Mouse (Mus musculus) lung, postnatal 14 days (tissue): ENCODE measurements around the gene Ampd3.

ENCODE experiments used
- DNase-seq: peaks from one replicate; pipeline ENCODE4 v3.0.0; 2021

The Ampd3 gene

DNA sequence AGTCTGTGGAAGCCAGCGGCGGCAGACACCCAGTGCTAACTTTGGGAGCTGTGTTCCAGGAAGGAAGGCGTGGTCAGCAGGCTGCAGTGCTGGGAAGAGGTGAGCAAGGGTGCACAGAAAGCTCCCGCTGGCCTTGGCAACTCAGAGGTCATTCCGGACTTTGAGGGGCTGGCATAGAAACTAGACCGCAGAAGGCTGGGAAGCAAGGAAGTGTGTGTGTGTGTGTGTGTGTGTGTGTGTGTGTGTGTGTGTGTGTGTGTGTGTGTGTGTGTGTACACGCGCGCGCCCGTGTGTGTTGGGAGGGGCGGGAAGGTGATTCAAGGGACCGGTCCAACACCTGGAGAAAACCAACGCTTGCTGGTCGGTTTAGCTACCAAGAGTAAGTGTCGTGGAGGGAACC is at the start of gene Ampd3:
Gene Ampd3, plus strand, starts transcription at position 206 of the 400 bp plus-strand sequence.
- DNase-seq, result no peak

DNA sequence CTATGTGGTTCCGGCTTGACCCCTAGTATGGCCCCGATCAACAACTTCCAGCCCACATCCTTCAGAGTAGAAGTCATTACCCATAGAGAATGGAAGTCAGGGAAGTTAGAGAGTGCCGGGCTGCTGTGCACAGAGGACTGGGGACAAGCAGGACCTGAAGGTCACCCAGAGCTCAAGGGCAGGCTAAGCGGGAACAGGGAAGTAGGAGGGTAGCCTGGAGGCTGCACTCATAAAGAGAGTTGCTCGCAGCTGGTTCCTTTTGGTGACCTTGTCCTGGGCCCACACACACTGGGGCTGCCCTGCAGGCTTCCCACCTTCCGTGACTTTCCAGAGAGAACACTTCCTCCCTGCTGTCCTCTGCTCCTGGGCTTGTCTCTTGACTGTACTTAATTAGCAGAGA is 49.5 kb upstream of the Ampd3 start:
- DNase-seq, result no peak

DNA sequence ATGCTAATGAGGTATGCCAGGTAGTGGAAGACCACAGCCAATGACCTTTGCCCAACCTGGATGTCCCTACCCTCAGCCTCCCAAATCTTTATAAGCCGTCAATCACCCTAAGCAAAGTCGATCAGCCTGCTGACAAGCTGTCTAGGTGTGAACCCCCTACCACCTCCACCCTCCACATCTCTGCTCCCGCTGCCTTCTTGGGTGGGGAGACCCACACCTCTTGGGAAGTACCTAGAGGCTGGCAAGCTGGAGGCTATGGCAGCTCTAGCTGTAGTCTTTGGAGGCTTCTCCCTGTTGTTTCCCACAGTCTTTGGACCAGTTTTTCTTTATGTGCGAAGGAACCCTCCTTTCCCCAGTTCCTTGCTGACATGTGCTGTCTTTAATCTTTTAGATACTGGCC is 48.1 kb upstream of the Ampd3 start:
- DNase-seq, result no peak

DNA sequence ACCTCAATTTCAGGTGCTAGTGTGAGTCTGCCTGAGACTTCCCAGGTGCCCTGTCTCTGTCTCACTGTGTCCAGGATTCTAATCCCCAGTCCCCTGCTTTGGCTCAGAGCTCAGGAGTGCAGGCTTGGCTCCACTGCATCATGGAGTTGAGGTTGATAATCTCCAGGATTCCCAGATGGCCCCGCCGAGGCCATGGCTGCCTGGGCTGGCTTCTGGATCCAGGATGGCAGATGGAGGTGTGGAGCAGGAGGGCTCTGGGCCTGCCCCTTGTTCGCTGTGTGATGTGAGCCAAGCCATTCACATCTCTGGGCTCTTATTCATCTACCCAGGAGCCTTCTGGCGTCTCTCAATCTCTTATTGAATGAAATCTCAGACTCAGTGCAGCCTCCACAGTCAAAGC is 45.8 kb upstream of the Ampd3 start:
- DNase-seq, result no peak

DNA sequence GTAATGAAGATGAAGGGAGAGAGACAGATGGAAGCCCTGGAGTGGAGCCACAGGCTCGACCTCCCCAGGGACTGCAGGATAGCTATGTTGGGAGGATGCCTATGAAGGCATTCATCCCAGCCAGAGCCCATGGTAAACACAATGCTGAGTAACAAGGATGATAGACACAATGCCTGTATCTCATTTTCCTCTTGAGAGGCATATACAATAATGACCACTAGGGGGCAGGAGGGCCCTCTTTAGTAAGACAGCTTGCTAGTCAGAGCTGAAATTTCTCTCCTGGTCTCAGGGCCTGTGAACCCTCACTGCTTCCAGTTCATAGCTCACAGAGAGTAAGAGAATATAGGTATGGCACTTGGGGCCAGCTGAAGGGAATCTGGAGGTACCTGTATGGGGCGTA is 41.0 kb upstream of the Ampd3 start:
- peak; percentile 72 for DNase-seq

DNA sequence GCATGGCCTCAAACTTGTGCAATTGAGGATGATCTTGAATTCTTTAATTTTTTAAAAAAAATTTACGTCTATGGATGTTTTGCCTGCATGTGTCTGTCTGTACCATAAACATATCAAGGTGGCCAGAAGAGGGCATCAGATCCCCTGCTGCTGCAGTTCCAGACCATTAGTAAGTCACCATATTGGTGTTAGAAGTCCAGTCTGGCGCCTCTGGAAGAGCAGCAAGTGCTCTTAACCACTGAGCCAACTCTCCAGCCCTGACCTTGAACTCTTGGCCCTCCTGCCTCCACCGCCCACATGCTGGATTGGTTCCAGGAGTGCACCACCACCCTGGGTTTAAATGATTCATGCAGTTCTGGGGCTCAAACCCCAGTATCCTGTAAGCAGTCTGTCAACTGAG is 39.1 kb upstream of the Ampd3 start:
- DNase-seq, result peak; percentile 60

DNA sequence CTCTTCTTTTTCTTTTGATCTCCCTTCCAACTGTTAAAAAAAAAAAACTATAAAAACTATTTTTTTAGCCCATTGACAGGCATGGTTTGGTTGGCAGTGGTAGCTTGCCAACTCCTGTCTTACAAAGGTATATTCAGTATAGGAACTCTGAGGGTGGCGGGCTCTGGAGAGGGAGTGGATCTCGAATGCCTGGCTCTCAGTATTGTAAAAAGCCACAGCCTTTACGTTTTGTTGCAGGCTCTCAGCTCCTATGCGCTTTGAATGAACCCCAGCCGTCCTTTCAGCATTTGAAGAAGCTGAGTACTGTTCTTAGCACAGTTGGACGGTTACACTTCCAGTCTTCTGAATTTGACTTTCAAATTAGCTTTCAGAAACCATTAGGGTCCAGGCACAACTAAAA is 38.7 kb upstream of the Ampd3 start:
- no peak for DNase-seq

DNA sequence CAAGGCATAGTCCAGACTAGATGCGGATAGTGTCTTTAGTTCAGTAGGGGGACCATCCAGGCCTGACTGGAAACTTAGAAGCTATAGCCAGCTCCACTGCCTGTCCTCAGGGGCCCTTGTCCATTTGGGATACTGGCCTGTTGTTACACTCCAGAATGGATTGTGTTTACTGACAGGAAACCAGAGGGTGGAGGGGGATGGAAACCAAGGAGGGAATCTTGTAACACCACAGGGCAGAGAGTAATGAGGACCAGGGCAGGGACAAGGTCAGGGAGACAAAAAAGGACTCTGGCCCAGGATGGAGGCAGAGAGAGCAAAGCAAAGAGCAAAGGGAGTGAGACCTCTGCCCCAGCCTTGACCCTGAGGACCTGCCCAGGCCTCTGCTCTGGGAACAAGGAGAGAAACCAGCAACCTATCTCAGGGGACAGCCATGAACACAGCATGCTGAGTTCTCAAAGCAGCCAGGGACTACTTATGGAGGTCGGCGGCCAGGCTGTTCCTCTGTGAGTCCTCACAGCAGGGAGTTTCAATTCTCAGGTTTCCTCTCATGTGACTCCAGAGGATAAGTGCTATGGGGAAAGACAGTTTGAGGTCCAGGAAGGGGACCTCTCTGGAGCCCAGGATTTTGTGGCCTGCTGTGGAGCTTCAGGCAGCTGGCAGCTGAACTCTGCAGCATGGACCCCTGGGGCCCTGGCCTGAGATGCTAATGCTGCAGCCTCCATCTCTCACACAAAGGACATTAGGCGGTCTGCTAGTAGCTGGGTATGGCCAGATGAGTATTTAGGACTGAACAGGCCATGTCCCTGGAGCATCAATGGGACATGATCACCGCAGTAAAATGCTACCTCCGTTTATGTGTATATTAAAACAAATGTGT is 36.7 kb upstream of the Ampd3 start:
- no peak for DNase-seq

DNA sequence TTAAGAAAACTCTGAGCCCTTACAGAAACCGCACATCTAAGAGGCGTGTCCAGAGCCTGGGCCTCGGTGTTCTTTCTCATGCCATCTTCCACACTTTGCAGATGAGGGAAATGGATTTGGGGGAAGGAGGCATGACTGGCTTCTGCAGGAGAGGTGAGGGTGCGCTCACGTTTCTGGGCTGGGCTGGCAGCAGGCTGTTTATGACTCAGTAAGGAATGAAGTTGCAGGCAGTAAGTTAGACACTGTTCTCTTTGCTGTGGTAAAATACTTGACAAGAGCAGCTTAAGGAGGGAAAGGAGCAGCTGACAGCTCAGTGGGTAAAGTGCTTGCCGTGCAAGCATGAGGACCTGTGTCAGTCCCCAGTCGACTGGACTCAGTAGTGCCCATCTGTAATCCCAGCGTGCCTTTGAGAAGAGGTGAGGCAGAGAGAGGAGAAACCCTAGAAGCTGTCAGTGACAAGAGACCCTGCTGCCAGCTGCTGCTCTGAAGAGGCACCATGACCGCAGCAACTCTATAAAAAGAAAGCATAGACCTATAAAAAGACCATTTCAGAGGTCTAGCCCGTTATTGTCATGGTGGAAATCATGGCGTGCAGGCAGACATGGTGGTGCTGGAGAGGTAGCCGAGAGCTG is 35.9 kb upstream of the Ampd3 start:
- no peak for DNase-seq

DNA sequence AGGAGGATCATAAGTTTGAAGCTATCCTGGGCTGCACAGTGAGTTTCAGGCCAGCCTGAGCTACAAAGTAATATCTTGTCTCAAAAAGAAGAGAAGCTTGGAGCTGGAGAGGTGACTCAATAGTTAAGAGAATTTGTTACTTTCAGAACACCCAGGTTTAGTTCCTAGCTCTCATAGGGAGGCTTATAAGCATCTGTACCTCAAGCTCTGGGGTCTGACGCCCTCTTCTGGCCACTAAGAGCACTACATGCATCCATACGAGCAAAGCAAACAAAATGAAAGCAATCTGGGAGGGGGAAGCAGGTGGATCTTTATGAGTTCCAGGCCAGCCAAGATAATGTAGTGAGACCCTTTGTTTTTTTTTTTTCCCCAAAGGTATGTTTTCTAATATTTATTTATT is 31.1 kb upstream of the Ampd3 start:
- DNase-seq, result no peak

DNA sequence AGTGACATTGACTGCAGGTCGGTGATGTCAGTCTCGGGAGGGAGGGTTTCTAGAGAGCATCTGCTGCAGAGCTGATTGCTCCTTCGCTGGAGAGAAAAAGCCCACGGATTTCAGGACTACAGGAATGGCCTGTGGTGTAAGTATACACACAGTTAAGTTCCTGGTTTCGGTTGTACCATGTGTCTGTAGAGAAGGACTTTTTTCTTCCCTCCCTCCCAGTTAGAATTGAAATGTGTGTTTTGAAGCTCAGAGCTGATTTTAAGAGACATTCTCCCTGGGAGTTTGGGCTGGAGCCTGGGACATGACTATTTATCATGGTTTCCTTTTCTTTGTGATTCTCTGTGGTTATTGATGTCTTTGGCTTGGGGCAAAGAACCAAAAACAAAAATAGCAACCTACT is 28.2 kb upstream of the Ampd3 start:
- no peak for DNase-seq

DNA sequence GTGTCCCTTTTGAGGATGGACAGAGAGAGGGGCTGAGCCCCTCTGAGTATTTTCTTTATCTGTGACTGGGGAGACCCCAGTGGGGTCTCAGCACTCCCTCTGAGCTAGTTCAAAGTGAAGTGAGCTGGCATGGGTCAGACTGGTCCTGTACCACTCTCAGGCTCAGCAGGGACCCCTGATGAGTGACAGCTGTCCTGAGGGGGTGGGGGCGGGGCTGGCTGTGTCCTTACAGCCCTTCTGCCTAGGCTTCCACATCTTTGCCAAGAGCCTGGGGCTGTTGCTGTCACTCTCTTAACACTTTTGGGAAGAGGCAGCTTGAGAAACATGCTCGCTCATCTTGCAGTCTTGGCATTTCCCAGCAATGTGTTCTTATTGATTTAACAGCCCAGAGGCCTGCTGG is 27.8 kb upstream of the Ampd3 start:
- DNase-seq, result no peak

DNA sequence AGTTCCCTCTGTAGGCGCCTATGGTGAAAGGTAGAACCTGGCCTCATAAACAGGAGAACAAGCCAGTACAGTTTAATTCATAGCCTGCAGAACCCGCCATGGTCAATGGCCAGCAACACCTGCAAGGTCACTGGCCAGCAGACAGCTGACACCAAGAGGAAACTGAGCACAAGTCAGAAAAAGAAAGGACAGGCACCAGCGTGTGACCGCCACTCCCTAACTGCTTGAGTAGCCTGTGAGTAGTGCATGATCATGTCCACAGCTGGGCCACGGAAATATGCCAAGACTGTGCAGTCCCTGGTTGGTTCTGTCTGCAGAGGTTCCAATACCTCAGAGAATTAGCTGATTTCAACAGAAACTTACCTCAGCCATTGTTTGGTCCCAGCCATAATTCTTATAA is 26.0 kb upstream of the Ampd3 start:
- DNase-seq, result no peak

DNA sequence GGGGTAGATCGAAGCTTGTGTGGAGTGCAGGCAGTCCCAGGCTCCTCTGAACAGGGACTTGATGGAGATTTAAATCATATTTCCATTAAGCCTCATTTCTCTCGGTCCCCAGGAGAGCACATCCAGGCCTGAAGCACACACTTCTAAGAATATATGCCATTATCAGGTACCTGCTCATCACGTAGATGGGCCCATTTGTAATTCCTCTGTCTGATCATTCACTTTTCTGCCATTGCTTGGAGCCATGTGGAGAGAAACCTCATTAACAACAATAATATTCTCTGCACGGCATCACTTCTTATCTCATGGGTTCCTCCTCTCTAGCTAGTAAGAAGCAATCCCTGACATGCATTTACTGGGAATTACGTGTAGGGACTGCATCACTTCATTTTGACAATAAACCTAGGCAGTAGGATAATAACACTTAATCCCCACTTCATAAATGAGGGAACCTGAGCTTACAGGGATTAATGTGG is 21.9 kb upstream of the Ampd3 start:
- DNase-seq, result no peak

DNA sequence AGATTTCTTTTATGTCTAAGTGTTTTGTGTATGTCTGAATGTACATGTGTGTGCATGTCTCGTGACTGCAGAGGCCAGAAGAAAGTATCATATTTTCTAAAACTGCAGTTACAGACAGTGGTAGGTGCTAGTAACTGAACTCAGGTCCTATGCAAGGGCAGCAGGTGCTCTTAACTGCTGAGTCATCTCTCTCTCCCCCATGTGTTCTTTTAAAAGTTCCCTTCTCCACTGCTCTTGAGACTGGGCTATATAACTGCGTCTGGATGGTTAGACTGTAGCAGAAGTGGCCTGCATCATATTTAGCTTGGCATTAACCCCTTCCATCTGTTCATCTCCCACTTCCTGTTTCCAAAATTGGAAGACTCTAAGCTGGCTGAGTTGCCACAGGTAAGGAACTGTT is 21.2 kb upstream of the Ampd3 start:
- DNase-seq, result no peak

DNA sequence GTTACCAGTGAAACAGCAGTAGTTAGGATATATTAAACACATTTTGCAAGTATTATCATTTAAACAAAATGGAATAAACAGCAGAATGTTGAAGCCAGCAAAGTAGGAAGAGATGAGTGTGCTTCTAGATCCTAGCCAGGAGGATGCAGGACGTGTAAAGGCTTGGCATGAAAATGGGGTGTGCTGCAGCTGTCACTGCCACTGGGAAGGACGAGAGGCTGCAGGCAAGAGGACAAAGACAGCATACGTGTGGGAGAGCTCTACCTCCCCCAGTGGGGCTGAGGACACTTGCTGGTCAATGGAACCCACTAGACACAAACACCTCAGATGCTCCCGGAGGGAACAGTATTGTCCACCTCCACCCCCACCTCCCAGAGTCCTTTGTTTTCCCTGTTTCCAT is 17.2 kb upstream of the Ampd3 start:
- DNase-seq, result no peak

DNA sequence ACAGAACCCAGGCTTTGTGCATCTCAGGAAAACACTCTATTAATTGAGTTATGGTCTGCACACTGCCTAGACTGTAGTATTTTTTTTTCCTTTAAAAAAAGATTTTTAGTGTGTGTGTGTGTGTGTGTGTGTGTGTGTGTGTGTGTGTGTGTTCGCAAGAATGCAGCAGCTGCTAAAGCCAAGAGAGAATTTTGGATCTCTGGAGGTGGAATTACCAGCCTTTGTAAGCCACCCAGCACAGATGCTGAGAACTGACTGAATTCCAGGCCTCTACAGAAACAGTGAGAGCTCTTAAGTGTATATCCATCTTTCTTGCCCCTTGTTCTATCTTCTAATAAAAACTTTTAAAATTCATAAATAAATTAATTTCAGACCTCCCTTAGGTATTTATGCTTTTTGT is 16.4 kb upstream of the Ampd3 start:
- DNase-seq, result no peak

DNA sequence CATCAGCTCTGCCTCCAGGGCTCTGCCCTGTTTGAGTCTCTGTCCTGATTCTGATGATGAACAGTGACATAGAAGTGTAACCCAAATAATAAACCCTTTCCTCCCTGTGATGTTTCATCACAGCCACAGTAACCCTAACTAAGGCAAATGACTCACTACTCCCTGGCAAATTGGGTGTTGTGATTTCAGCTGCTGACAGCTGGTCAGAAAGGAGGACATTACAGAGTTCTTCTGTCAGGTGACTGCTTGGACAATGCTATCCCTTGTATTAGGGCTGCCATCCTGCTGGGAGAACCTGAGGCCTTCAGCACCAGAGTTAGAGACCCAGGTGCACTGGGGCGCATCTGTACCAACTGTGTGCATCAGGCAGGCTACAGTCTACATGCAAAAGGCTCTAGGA is 14.7 kb upstream of the Ampd3 start:
- DNase-seq, result no peak

DNA sequence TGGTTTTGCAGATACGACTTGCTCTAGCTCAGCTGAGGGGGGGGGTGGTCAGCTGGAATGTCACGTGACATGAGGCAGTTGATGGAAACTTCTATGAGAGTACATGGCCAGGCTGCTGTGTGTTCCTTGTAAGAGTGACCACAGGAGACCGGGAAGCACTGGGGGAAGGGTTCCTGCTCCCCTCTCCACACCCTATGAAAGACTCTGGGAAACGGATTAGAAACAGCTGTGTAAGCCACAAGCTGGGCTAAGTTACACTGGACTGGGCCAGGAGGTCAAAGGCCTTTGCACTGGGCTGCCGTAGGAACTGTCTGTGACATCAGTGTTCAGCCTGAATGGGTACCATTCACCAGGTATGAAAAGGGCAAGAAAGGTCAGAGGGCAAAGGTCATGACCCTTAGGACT is 14.1 kb upstream of the Ampd3 start:
- no peak for DNase-seq

DNA sequence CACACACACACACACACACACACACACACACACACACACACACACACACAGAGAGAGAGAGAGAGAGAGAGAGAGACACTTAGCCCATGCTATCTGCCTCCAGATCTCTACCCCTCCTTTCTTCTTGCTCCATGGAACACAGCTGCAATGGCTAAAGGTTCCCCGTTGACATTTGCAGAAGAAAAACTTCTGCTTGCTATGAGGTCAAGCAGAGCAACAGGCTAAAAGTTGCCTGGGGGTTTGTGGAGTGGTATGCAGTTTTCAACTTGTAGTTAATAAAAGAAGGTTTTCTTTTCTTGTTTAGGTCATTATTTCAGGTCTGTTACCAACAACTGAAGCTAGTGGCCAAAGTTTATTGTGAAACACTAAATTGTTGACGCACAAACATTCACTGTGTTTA is 11.6 kb upstream of the Ampd3 start:
- no peak for DNase-seq

DNA sequence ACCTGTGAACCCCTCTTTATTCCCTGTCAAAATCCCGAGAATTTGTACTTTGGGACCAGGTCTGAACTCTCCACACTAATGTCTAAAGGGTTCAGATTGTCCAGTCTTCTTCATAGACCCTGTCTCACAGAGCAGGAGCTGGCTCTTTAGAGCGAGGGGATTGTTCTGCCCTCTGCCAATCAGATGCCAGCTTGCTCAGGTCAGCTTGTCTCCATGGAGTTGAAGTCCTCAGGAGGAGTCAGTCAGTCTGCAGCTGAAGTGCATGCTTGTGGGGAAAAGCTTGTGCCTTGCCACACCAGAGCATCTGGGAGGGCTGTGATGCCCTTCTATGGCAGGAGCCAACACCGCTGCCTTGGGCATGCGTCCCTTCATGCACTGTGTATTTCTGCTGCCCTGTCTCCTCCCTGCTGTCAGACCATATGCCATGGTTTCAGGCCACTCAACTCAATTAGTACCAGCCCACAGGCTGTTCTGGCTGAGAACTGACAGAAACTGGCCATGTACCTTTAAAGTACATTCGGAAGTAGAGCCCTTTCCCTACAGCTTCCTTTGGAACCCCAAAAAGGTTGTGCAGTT is 5.3 kb upstream of the Ampd3 start:
- DNase-seq, result no peak

DNA sequence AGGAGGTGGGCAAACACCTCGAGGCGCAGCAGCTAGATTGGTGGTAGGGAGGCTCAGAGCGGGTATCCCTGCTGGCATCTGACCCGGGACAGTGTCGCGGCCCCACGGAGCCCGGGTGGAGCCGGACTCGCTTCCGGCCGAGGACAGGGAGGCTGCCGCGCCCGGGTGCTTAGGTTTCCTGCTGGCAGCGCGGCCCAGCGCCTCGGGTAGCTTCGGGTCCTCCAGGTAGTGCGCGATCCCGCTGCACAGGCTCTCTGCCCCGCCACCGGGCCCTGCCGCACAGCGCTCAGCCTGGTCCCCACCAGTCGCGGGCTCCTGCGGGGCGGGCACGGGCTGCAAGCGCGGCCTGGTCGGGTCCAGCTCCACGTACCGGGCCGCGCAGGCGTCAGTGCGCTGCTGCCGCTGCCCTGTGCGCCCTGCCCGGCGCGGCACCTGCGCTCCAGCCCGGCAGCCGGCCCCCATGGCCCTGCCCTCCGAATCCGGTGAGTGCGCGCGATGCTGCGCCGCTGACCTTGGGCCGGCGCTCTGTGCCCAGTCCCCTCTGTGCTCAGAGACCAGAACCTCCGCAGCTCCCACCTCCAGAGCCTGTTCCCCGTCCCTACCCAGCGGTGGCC is 552 bp downstream of the Ampd3 start:
- DNase-seq, result peak; percentile 62

DNA sequence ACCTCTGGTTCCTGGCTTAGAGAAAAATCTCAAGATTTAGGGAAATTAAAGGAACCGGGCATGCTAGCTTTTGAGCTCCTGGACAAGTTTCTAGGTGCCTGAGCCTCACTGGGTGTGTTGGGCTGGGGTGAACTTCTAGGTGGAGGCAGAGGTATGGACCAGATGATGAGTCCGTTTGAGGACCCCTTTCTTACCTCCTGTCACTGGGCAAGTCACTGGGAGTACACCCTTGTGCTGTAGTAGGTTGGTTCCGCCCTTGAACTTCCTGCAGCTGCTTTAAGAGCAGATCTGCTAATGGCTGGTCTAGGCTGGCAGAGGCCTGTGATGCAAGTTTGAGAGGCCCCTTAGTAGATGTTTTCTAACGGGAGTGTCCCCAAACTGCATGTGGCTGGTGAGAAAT is 1.1 kb downstream of the Ampd3 start:
- DNase-seq, result peak; percentile 33

DNA sequence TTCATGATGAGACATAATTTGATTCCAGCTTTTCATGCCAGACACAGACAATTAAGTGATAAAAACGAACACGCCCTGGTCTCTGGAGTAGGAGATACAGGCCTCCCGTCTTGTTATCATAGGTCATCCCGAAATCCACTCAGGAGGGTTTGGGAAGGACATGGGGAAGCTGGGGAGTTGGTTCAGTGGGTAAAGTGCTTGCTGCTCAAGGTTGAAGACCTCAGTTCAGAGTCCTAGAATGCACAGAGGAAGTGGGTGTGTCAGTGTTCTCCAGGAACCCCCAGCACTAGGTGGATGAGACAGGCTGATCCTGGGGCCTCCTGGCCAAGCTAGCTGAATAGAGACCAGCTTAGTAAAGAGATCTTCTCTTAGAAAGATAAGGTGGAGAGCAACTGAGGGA is 2.9 kb downstream of the Ampd3 start:
- no peak for DNase-seq
